Mouse (Mus musculus) lung, postnatal 0 days (tissue): Measurements from ENCODE around the gene Kdelr3. TPM values are rescaled to one million over a fixed set of nuclear protein-coding genes. Genes with fewer than 3 reads are reported as not detected.
A peak's percentile ranks its signal among the peaks of the same experiment; 100 is the strongest.

Experiments used
- ATAC-seq: fragments of 200-750 bp; cut with Nextera tagmentation; 2 replicates; pipeline ENCODE4 v1.8.0; 2017; ENCODE audit warnings: moderate library complexity
- DNase-seq: peaks from one replicate; pipeline ENCODE4 v3.0.0-alpha.2; 2016; ENCODE audit warnings: low spot score
- H3K27ac ChIP-seq: fragments of 300-500 bp; sonication (generic); 2 replicates; pipeline ENCODE4 v1.5.1; 2014; ENCODE audit warnings: antibody characterized with exemption, mild to moderate bottlenecking, low read length, mixed read lengths
- H3K27me3 ChIP-seq: fragments of 300-500 bp; sonication (generic); replicated peaks from 2 replicates; pipeline ENCODE4 v1.6.1; 2014; ENCODE audit warnings: low read length, mixed read lengths; ENCODE audit not compliant: insufficient read depth
- H3K36me3 ChIP-seq: fragments of 300-500 bp; sonication (generic); 2 replicates; pipeline ENCODE4 v1.6.1; 2014; ENCODE audit warnings: low read length, mixed read lengths; ENCODE audit not compliant: insufficient read depth
- H3K4me1 ChIP-seq: fragments of 300-500 bp; sonication (generic); 2 replicates; pipeline ENCODE4 v1.6.1; 2014; ENCODE audit warnings: antibody characterized with exemption, low read depth, low read length, mixed read lengths; ENCODE audit not compliant: insufficient read depth
- H3K4me2 ChIP-seq: fragments of 300-500 bp; sonication (generic); replicated peaks from 2 replicates; pipeline ENCODE4 v1.6.1; 2014; ENCODE audit warnings: low read depth, mild to moderate bottlenecking, low read length, moderate library complexity, mixed read lengths
- H3K4me3 ChIP-seq: fragments of 300-500 bp; sonication (generic); 2 replicates; pipeline ENCODE4 v1.5.1; 2014; ENCODE audit warnings: low read depth, low read length
- H3K9ac ChIP-seq: fragments of 300-500 bp; sonication (generic); replicated peaks from 2 replicates; pipeline ENCODE4 v1.6.1; 2014; ENCODE audit warnings: low read depth, mild to moderate bottlenecking
- H3K9me3 ChIP-seq: fragments of 300-500 bp; sonication (generic); 2 replicates; pipeline ENCODE4 v1.6.1; 2016; ENCODE audit warnings: low read length, mixed read lengths
- CTCF ChIP-seq: IDR thresholded peaks from 2 replicates; pipeline ENCODE4 v1.5.1; 2016; ENCODE audit warnings: antibody characterized with exemption, mild to moderate bottlenecking
- EP300 ChIP-seq: IDR thresholded peaks from 2 replicates; pipeline ENCODE4 v1.6.1; 2016; ENCODE audit warnings: antibody characterized with exemption, mild to moderate bottlenecking, control low read depth
- WGBS: fragments of 180-500 bp; shearing (Covaris S2); extraction: QIAGEN DNeasy Blood & Tissue Kit; methylation state at CpG from one replicate; pipeline ENCODE4 v1.1.7; 2014; 5-methylcytosine and 5-hydroxymethylcytosine counted together
- polyA plus RNA-seq: library from polyadenylated mRNA; unstranded; fragments of >200 nt; fragmentation: Nextera tagmentation; extraction: Ambion mirVana; gene quantifications from 2 replicates; pipeline ENCODE4 v1.2.1, GENCODE M21; 2015

Kdelr3 gene
- polyA plus RNA-seq, 1 experiment from 2014 or later, result 64.5 TPM

DNA sequence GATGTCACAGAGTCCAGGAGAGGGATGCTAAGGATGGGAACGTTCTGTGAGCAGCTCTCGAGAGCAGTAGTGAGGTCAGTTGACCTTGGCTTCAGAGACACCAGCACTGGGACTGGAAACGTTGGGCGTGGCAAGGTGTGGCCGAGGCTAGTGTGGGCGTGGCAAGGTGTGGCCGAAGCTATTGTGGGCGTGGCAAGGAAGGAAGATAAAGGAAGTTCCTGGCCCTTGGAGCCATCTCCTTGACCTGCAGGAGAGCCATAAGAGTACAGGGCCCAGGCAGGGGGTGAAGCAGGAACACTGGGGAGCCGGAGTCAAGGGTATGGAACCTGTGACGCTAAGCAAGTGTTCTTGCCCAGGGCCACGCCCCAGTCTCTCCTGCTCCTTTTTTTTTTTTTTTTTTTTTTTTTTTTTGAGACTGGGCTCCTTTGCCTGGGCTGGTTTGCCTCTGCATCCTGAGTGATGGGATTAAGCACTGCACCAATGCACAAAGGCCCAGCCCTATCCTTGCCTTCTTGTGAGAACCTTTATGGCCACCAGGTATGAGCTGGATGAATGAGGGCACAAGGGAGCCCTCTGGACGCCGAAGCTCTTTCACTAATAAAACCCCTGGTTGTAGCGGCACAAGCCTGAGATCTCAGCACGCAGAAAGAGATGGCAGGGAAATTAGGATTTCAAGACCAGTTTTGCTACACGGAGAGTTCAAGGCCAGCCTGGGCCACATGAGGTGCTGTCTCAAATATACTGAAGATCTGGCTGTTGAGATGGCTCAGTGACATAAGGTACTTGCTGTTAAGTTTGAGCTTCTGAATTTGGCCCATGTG lies 3.4 kb downstream of the Kdelr3 start:
- whole genome bisulfite sequencing, result 51% methylated on average over 16 of the region's 16 CpGs

DNA sequence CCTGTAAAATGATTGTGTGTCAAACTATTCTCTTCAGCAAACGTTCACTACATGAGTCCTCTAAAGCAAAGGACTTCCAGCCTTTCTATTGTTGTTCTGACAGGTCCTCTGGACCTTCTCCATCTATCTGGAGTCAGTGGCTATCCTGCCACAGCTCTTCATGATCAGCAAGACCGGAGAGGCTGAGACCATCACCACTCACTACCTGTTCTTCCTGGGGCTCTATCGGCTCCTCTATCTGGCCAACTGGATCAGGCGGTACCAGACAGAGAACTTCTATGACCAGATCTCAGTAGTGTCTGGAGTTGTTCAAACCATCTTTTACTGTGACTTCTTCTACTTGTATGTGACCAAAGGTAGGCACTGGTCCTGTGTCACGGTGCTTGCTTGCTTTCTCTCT lies 9.4 kb downstream of the Kdelr3 start:
- Histone ChIP-seq H3K27ac (no peak overlapping the region), H3K4me1 (no peaks in the 10 kb centered on the region), H3K9me3 (no peaks in the 10 kb centered on the region), H3K27me3 (no peaks in the 10 kb centered on the region), H3K4me3 (no peak overlapping the region), H3K36me3 (peaks cover 29% of the 10 kb centered on the region), H3K4me2 (no peak overlapping the region), H3K9ac (no peak overlapping the region)
- 86% methylated on average over 5 of the region's 5 CpGs for WGBS
- no peak for ATAC-seq
- no peak for TF ChIP-seq EP300
- TF ChIP-seq CTCF, result no peak
- no peak for DNase-seq

More for the DNA sequence above, 3.4 kb downstream of the Kdelr3 start:
- H3K27me3 ChIP-seq, result peaks cover 7% of the 10 kb centered on the region; the same call in 1 of the 2 replicates
- no peak overlapping the region for H3K4me3 ChIP-seq
- no peak overlapping the region for H3K27ac ChIP-seq
- H3K9me3 ChIP-seq, result no peaks in the 10 kb centered on the region
- DNase-seq (no peak), ATAC-seq (no peak)
- 0 out of 2 replicates have a peak, but pooled peaks cover 4% of the 10 kb centered on the region for H3K36me3 ChIP-seq
- H3K4me1 ChIP-seq, result no peaks in the 10 kb centered on the region
- no peak for TF ChIP-seq EP300
- no peak for TF ChIP-seq CTCF
- H3K9ac ChIP-seq, result no peak overlapping the region
- no peak overlapping the region for H3K4me2 ChIP-seq

DNA sequence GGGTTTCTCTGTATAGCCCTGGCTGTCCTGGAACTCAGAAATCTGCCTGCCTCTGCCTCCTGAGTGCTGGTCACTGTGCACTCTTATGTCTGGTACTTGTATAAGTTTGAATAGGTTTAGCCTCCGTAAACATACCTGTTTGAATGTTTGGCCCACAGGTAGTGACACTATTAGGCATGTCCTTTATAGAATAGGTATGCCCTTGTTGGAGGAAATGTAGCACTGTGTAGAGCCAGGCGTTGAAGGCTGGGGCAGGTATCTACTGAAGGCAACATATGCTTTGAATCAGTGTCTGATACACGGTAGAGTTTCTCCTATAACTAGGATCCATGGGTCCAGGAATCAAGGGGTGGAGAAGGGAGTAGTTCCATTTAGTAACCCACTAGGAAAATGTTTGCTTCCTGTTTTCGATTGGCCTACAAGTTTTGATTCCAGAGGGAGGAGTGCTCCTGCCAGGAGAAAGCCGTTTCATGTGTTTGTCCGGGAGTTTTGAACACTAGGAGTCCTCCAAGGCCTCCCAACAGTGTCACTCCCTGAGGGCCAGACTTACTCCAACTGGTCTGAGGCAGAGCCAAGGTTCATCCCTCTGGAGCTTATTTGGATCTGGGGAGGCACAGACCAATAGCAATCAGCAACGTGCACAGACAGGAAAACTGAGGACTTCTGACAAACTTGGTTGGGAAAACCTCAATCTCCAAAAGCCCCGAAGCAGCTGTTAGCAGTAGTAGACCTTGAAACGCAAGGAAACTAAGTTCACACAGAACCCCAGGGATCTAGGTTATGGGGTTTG lies 10.0 kb downstream of the Kdelr3 start:
- no peaks in the 10 kb centered on the region for H3K27me3 ChIP-seq
- H3K27ac ChIP-seq, result no peak overlapping the region
- TF ChIP-seq EP300 (no peak), CTCF (no peak)
- 52% methylated on average over 9 of the region's 9 CpGs for WGBS
- H3K4me2 ChIP-seq, result no peak overlapping the region
- H3K4me1 ChIP-seq, result no peaks in the 10 kb centered on the region
- peaks cover 34% of the 10 kb centered on the region for H3K36me3 ChIP-seq
- no peak overlapping the region for H3K4me3 ChIP-seq
- ATAC-seq (no peak), DNase-seq (no peak)
- no peaks in the 10 kb centered on the region for H3K9me3 ChIP-seq
- no peak overlapping the region for H3K9ac ChIP-seq

DNA sequence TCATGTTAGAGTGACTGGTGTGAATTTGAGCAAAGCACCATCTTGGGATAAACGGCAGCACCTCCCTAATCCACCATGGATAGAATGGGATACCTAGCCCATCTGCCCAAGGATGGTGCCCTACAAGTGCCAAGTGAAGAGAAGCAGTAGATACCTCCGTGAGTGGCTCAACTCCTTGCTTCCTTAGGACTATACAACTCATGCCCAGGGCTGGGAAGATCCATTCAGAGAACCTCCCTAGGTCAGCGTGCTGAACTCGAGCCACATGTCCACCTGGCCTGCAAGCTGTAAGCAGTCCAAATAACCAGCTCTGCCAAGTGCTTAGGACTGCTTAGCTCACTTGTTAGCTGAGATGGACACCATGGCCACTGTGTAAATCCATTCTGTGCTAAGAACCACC lies 11.0 kb downstream of the Kdelr3 start:
- 70% methylated on average over 4 of the region's 4 CpGs for WGBS
- Histone ChIP-seq H3K4me1 (no peaks in the 10 kb centered on the region), H3K4me3 (no peak overlapping the region), H3K9ac (no peak overlapping the region), H3K27me3 (no peaks in the 10 kb centered on the region), H3K27ac (no peak overlapping the region), H3K9me3 (no peaks in the 10 kb centered on the region), H3K36me3 (peaks cover 42% of the 10 kb centered on the region), H3K4me2 (no peak overlapping the region)
- DNase-seq (no peak), ATAC-seq (0 out of 2 replicates have a peak, but pooled peaks have one; percentile 4)
- no peak for TF ChIP-seq EP300
- no peak for TF ChIP-seq CTCF

DNA sequence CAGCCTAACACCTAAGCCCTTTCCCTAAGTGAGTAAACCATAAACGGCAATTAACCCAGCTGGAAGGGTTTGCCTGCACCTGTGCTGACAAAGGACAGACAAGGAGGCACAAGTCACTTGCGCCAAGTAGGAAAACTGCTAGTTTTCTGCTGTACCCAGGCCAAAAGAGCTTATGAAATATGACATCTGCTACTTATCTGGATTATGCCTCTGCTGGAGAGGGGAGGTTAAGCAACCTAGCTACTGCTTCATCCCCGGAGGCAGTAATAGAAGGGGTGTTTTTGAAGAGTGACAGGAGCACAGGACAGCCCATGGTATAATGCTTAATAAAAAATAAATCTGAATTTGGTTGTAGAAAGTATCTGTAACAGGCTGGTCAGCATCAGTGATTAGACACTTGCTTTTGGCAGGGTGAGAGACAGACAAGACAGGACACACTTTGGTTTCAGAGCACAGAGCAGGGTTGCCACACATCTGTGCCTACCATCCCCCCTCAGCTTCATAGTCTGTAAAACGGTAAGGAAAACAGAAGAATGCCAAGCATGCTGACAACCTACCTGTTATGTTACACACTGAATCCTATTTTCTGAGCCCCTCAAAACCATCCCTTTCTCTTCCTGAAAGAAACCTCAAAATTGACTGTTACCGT lies 11.9 kb downstream of the Kdelr3 start:
- DNase-seq (peak; percentile 85), ATAC-seq (peak; percentile 79)
- Histone ChIP-seq H3K9ac (no peak overlapping the region), H3K36me3 (peaks cover 50% of the 10 kb centered on the region), H3K27ac (no peak overlapping the region), H3K4me3 (no peak overlapping the region), H3K4me1 (no peaks in the 10 kb centered on the region), H3K27me3 (no peaks in the 10 kb centered on the region), H3K9me3 (no peaks in the 10 kb centered on the region), H3K4me2 (no peak overlapping the region)
- TF ChIP-seq EP300, result 0 out of 2 replicates have a peak, but pooled peaks have one; percentile 8
- TF ChIP-seq CTCF, result peak; percentile 37
- WGBS, result 42% methylated on average over 5 of the region's 5 CpGs

DNA sequence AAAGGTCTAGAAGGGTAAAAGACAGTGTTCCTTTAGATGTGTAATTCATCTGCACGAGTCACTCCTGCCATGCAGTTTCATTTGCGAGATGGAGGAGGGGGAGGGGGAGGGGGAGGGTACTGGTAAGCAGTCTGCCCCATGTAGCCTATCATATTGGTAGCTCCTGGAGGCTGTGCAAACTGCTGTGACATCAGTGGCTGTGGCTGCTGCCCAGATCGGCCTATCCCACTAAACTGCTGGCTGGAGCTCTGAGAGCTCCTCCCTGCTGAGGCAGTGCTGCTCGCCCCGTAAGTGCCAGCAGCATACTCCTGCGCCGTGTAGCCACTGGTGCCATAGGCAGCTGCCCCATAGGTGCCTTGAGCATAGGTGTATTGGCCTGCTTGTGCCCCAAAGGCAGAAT lies 13.7 kb downstream of the Kdelr3 start:
- Histone ChIP-seq H3K4me2 (no peak overlapping the region), H3K27ac (no peak overlapping the region), H3K27me3 (no peaks in the 10 kb centered on the region), H3K9ac (no peak overlapping the region), H3K4me3 (no peak overlapping the region), H3K9me3 (no peaks in the 10 kb centered on the region), H3K4me1 (no peaks in the 10 kb centered on the region), H3K36me3 (peaks cover 62% of the 10 kb centered on the region)
- no peak for DNase-seq
- ATAC-seq, result no peak
- TF ChIP-seq CTCF, result no peak
- WGBS, result 79% methylated on average over 7 of the region's 7 CpGs
